15 mouse cellular contexts compared by ENCODE assay signal in the genomic region with DNA sequence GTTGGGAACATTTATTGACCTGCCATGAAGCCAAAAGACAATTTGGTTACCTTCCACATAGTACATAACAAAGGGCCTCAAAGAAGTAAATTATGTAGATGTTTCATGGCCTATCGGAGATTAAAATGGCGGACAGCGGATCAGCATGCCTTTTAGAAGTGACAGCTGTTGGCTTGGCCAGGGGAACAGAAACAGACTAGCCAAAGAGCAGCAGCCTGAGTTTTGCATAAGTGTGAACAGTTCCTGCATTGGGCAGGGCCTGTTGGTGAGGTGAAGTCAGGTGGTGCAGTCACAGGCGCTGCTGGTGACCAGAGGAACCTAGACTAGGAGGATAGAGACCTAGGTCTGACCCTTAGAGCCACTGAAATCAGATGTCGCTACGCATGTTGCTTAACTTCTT. TPM values are rescaled to one million over a fixed set of nuclear protein-coding genes. Genes with fewer than 3 reads are reported as not detected.
A peak's percentile ranks its signal among the peaks of the same experiment; 100 is the strongest.
DNase-seq lines count a peak whose midpoint lies in the region; ATAC-seq lines count a peak whose summit lies in the region.
"Had no signal": no experiment of that assay in that cellular context is flagged by ENCODE, and none has a peak within 500 bp of the region (broad histone marks: within the 10 kb centered on the region; RNA-seq: fewer than 3 reads in every experiment).

No protein-coding gene starts in this region.

- H3K9ac ChIP-seq in heart, embryonic 15.5 days = no peak overlapping the region
- no peak overlapping the region for H3K9ac ChIP-seq in liver, embryonic 16.5 days (ENCODE audit: low read depth, low read length)
- H3K9ac ChIP-seq: hindbrain, embryonic 12.5 days; lung, embryonic 15.5 days; midbrain, embryonic 13.5 days had no signal

- H3K4me1 ChIP-seq in heart, embryonic 15.5 days (replicated peaks) = peaks cover 57% of the 10 kb centered on the region
- H3K4me1 ChIP-seq in liver, embryonic 16.5 days (ENCODE audit: control insufficient read depth, low read depth, low read length) = peaks cover 56% of the 10 kb centered on the region
- peaks cover 26% of the 10 kb centered on the region for H3K4me1 ChIP-seq in limb, embryonic 10.5 days

- DNase-seq in heart, adult 11 months = no peak
- peak; percentile 83 for DNase-seq in A20 (ENCODE audit: low read depth, low spot score)
- DNase-seq in R1 (ENCODE audit: low read depth, low spot score) = peak; percentile 63
- DNase-seq in urinary bladder, adult 18-20 months (ENCODE audit: low spot score in 2 of 2) = no peak
- DNase-seq in right cerebral cortex, postnatal 4 days = no peak
- DNase-seq in limb, embryonic 10.5 days (ENCODE audit: low spot score) = no peak

- H3K9me3 ChIP-seq in heart, embryonic 15.5 days (replicated peaks) = no peaks in the 10 kb centered on the region
- H3K9me3 ChIP-seq in liver, embryonic 16.5 days (replicated peaks; ENCODE audit: control insufficient read depth, low read length) = no peaks in the 10 kb centered on the region
- no peaks in the 10 kb centered on the region for H3K9me3 ChIP-seq in limb, embryonic 10.5 days (replicated peaks)
- H3K9me3 ChIP-seq: hindbrain, embryonic 12.5 days; lung, embryonic 15.5 days; midbrain, embryonic 13.5 days had no signal

- 93% methylated on average over 6 of the region's 6 CpGs for WGBS in heart, embryonic 15.5 days
- WGBS in liver, embryonic 16.5 days (ENCODE audit: insufficient replicate concordance) = 77% methylated on average over 6 of the region's 6 CpGs
- 94% methylated on average over 6 of the region's 6 CpGs for WGBS in limb, embryonic 10.5 days

- H3K4me2 ChIP-seq in heart, embryonic 15.5 days = no peak overlapping the region
- H3K4me2 ChIP-seq in liver, embryonic 16.5 days (ENCODE audit: low read depth, low read length) = peak overlapping the region; percentile 31
- H3K4me2 ChIP-seq: hindbrain, embryonic 12.5 days; lung, embryonic 15.5 days; midbrain, embryonic 13.5 days had no signal

- no peak for ATAC-seq in heart, embryonic 15.5 days (replicated peaks; ENCODE audit: insufficient number of reproducible peaks, insufficient read depth, low FRiP score, low read depth)
- no peak for ATAC-seq in liver, embryonic 16.5 days (ENCODE audit: low read depth)
- ATAC-seq: intestine, embryonic 16.5 days had no signal

- peak overlapping the region; percentile 7; the same call in 1 of the 2 replicates for H3K27ac ChIP-seq in heart, embryonic 15.5 days
- no peak overlapping the region for H3K27ac ChIP-seq in liver, embryonic 16.5 days (ENCODE audit: low read length)
- no peak overlapping the region for H3K27ac ChIP-seq in limb, embryonic 10.5 days
- H3K27ac ChIP-seq: heart, adult 2 months; hindbrain, embryonic 12.5 days; kidney, postnatal 0 days; lung, embryonic 15.5 days; midbrain, embryonic 13.5 days had no signal

- H3K27me3 ChIP-seq in heart, embryonic 15.5 days = no peaks in the 10 kb centered on the region
- no peaks in the 10 kb centered on the region for H3K27me3 ChIP-seq in liver, embryonic 16.5 days (ENCODE audit: control insufficient read depth, insufficient read depth, low read depth, low read length)
- H3K27me3 ChIP-seq in limb, embryonic 10.5 days (ENCODE audit: low read depth, poor library complexity, severe bottlenecking) = no peaks in the 10 kb centered on the region
- H3K27me3 ChIP-seq: hindbrain, embryonic 12.5 days; lung, embryonic 15.5 days; midbrain, embryonic 13.5 days had no signal

- H3K36me3 ChIP-seq in heart, embryonic 15.5 days = no peaks in the 10 kb centered on the region
- no peaks in the 10 kb centered on the region for H3K36me3 ChIP-seq in liver, embryonic 16.5 days (ENCODE audit: control insufficient read depth, insufficient read depth)
- peaks cover 21% of the 10 kb centered on the region for H3K36me3 ChIP-seq in limb, embryonic 10.5 days
- H3K36me3 ChIP-seq: hindbrain, embryonic 12.5 days; lung, embryonic 15.5 days; midbrain, embryonic 13.5 days had no signal

- no peak overlapping the region for H3K4me3 ChIP-seq in heart, embryonic 15.5 days
- no peak overlapping the region for H3K4me3 ChIP-seq in liver, embryonic 16.5 days (ENCODE audit: low read depth, low read length)
- no peak overlapping the region for H3K4me3 ChIP-seq in limb, embryonic 10.5 days
- H3K4me3 ChIP-seq: heart, adult 2 months; hindbrain, embryonic 12.5 days; lung, embryonic 15.5 days; midbrain, embryonic 13.5 days had no signal

RNA-seq across cellular contexts. Expression of a gene that starts 7.0 kb away (rescaled TPM):
- polyA plus RNA-seq in heart, embryonic 15.5 days (2015; fragmentation: Nextera tagmentation; extraction: Ambion mirVana) = 5.7 and 6.6 TPM in 2 replicates
- 2.9 and 3.4 TPM in 2 replicates for polyA plus RNA-seq in liver, embryonic 16.5 days (2015; fragmentation: Nextera tagmentation; extraction: Ambion mirVana)
- 9.7 and 11.1 TPM in 2 replicates for polyA plus RNA-seq in limb, embryonic 10.5 days (2016; fragmentation: Nextera tagmentation; extraction: Ambion mirVana)

RNA-seq across cellular contexts. Expression of a gene that starts 7.7 kb away (rescaled TPM):
- 10.1 and 12.9 TPM in 2 replicates for polyA plus RNA-seq in heart, embryonic 15.5 days (2015; fragmentation: Nextera tagmentation; extraction: Ambion mirVana)
- 4.1 and 4.8 TPM in 2 replicates for polyA plus RNA-seq in liver, embryonic 16.5 days (2015; fragmentation: Nextera tagmentation; extraction: Ambion mirVana)
- polyA plus RNA-seq in limb, embryonic 10.5 days (2016; fragmentation: Nextera tagmentation; extraction: Ambion mirVana) = 15.9 and 16.3 TPM in 2 replicates

RNA-seq across cellular contexts. Expression of a gene that starts 26.9 kb away (rescaled TPM):
- polyA plus RNA-seq in heart, embryonic 15.5 days (2015; fragmentation: Nextera tagmentation; extraction: Ambion mirVana) = 15.5 and 15.8 TPM in 2 replicates
- polyA plus RNA-seq in liver, embryonic 16.5 days (2015; fragmentation: Nextera tagmentation; extraction: Ambion mirVana) = 1.4 and 1.5 TPM in 2 replicates
- polyA plus RNA-seq in limb, embryonic 10.5 days (2016; fragmentation: Nextera tagmentation; extraction: Ambion mirVana) = 4.8 and 4.9 TPM in 2 replicates

RNA-seq across cellular contexts. Expression of a gene that starts 40.3 kb away (rescaled TPM):
- 1.8 and 2.2 TPM in 2 replicates for polyA plus RNA-seq in heart, embryonic 15.5 days (2015; fragmentation: Nextera tagmentation; extraction: Ambion mirVana)
- 0.08 and 0.11 TPM in 2 replicates for polyA plus RNA-seq in liver, embryonic 16.5 days (2015; fragmentation: Nextera tagmentation; extraction: Ambion mirVana)
- polyA plus RNA-seq in limb, embryonic 10.5 days (2016; fragmentation: Nextera tagmentation; extraction: Ambion mirVana) = 1.0 and 2.2 TPM in 2 replicates
- polyA plus RNA-seq: adrenal gland, adult 2 months had no signal

RNA-seq across cellular contexts. Expression of a gene that starts 52.4 kb away (rescaled TPM):
- 2.9 and 4.0 TPM in 2 replicates for polyA plus RNA-seq in heart, embryonic 15.5 days (2015; fragmentation: Nextera tagmentation; extraction: Ambion mirVana)
- polyA plus RNA-seq in liver, embryonic 16.5 days (2015; fragmentation: Nextera tagmentation; extraction: Ambion mirVana) = 0.16 and 0.21 TPM in 2 replicates
- 1.2 and 1.9 TPM in 2 replicates for polyA plus RNA-seq in limb, embryonic 10.5 days (2016; fragmentation: Nextera tagmentation; extraction: Ambion mirVana)

Comparison
In these comparisons a context has a peak if more than half of its experiments do, and no peak if none do; other contexts are left out.
1. DNase-seq: peak in A20 (single experiment) and R1 (single experiment); none in heart, adult 11 months (single experiment), urinary bladder, adult 18-20 months (0 of 2), right cerebral cortex, postnatal 4 days (single experiment) and limb, embryonic 10.5 days (single experiment).